Mouse (Mus musculus): ENCODE measurements around the gene Sfxn4.

DNA sequence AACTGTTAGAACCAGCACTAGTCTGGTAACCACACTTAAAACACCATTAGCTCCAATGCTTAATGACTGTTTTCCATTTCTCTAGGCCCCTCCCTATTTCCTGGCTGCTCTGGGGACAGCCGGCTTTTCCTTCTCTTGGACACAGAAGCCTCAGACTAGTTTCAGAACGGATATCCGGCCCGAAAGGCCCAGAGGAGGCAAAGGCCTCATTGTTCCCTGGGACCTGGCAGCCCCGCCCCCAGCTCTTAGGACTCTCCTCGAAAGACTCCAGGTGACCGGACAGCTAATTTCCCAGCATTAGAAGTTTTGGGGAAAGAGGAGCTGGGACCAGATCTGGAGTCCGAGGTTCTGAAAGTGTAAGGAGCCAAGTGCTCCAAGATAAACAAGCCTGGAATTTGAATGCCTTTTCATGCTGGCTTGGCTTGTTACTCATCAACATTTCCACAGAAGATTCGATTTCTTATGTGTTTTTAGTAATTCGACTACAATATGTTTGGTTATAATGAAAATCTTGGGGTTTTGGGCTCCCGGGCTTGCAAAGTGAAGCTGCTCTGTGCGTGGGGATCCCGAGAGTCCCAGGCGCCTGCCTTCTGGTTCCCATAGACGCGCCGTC lies 27.9 kb upstream of the Sfxn4 start:
- no peak for TF ChIP-seq CTCF (IDR thresholded peaks at IDR 0.05; ENCODE audit: borderline replicate concordance, extremely low read depth, insufficient read depth, insufficient read length)
- TF ChIP-seq POLR2A (IDR thresholded peaks at IDR 0.05; ENCODE audit: borderline replicate concordance, extremely low read depth, insufficient read depth, insufficient read length, poor library complexity, severe bottlenecking): no peak
